Mouse (Mus musculus) naive thymus-derived CD4-positive, alpha-beta T cell, adult 5 months (primary cell): Measurements from ENCODE around the gene Rbak. TPM values are rescaled to one million over a fixed set of nuclear protein-coding genes. Genes with fewer than 3 reads are reported as not detected.

Experiments
- polyA plus RNA-seq: library from polyadenylated mRNA; unstranded; fragments of 100-300 nt; shearing (Covaris generic); gene quantifications from one replicate; pipeline ENCODE4 v1.2.1, GENCODE M21; 2017

Rbak gene
- polyA plus RNA-seq, result 16.2 TPM

GRCm38 (mm10) chr5:143180255-143181076, at the start of gene Rbak, which contains the start of gene Spdye4b:
TSS of gene Rbak (minus strand) at chr5:143180775.
TSS of gene Spdye4b (plus strand) at chr5:143181017.

GRCm38 (mm10) chr5:143226790-143227189, 46.2 kb upstream of the Rbak start, which contains the start of gene Spdye4a:
TSS of gene Spdye4a (minus strand) at chr5:143226890.

GRCm38 (mm10) chr5:143147481-143147880, 33.1 kb downstream of the Rbak start, which contains the start of gene Olfr718-ps1:
TSS of gene Olfr718-ps1 (minus strand) at chr5:143147581.

Other genes starting within 250 kb of the Rbak start
- not detected for gene Fscn1, start 220.4 kb downstream of the Rbak start, polyA plus RNA-seq
- 18.7 TPM for gene Rnf216, start 67.8 kb downstream of the Rbak start, polyA plus RNA-seq
- 0.07 TPM for gene Olfr718-ps1, start 33.2 kb downstream of the Rbak start, polyA plus RNA-seq
- not detected for gene Spdye4b, start 242 bp upstream of the Rbak start, polyA plus RNA-seq
- gene Spdye4a, start 46.1 kb upstream of the Rbak start, polyA plus RNA-seq, result not detected
- 32.9 TPM for gene Zfp12, start 54.4 kb upstream of the Rbak start, polyA plus RNA-seq
- gene Zfp316, start 89.2 kb upstream of the Rbak start, polyA plus RNA-seq, result 0.81 TPM
- gene Zfp853, start 112.8 kb upstream of the Rbak start, polyA plus RNA-seq, result not detected
- gene E130309D02Rik, start 134.6 kb upstream of the Rbak start, polyA plus RNA-seq, result 58.8 TPM
- gene Zdhhc4, start 148.5 kb upstream of the Rbak start, polyA plus RNA-seq, result 71.7 TPM
- gene Grid2ip, start 176.6 kb upstream of the Rbak start, polyA plus RNA-seq, result not detected
- 25.6 TPM for gene Kdelr2, start 223.1 kb upstream of the Rbak start, polyA plus RNA-seq